Mouse (Mus musculus) embryonic stem cell, embryonic (primary cell): ENCODE results near the gene Gnat2.

Experiments used
- CTCF ChIA-PET, 4 experiments: fragments of 300-600 bp in 2 of 4; fragments of 350-600 bp in 2 of 4; sonication (Branson Sonifier 250); formaldehyde crosslinking; loops; one replicate each; lab custom pipeline; 2022; ENCODE audit warnings: inconsistent platforms in 2 of 4; lab: Charles Lee
- POLR2A ChIA-PET, 4 experiments: fragments of 300-600 bp in 2 of 4; fragments of 350-600 bp in 2 of 4; sonication (Branson Sonifier 250); formaldehyde crosslinking; loops; one replicate each; lab custom pipeline; 2022; ENCODE audit warnings: antibody characterized with exemption in 4 of 4, inconsistent platforms in 1 of 4; lab: Charles Lee

The Gnat2 gene

DNA sequence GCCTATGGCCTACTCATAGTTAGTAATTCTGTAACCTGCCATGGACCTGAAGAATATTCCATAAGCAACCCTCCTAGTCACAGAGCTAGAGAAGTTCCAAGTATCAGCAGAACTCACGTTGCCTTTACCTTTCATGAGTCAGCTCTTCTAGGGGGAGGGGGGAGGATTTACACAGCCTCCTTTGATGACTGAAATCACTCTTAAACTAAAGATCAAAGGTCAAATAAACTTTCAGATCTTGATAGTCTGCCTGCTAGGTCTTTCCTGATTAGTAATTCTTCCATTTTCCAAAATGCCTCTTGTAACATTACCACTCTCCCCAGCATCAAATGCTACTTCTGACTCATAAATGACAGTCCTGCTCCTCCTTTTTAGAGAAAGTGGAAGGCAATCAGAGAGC is 31.5 kb downstream of the Gnat2 start:
- ChIA-PET POLR2A (interaction anchor here in 1 of 4 experiments (1.5 kb wide), 1 partner anchor 21 kb away, joined by 5 read pairs; the partner anchor contains the start of gene Gnai3), CTCF (interaction anchor here in 1 of 4 experiments (0.6 kb wide), 1 partner anchor 158 kb away, joined by 3 read pairs; no protein-coding TSS in a partner anchor)

DNA sequence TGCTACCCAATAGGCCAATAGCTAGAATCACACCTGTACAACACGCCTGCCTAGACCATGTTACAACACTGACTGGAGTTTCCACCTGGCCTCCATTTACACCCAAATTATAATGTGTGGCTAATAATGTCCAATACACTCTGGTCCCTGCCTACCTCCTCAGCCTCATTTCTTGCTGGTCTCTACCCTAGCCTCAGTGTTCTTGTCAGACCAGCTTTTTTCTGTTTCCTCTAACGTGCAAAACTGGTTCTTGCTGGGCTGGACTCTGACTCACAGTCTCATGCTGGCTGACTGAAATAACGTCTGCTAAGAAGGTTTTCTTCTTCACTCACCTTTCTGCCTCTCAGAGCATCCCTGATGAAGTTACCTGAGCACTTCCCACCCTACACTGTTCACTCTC is 33.7 kb downstream of the Gnat2 start:
- CTCF ChIA-PET, result interaction anchor here in 1 of 4 experiments (1.4 kb wide), 1 partner anchor 11 kb away, joined by 3 read pairs; no protein-coding TSS in a partner anchor
- POLR2A ChIA-PET, result interaction anchor here in 1 of 4 experiments (2.3 kb wide), 1 partner anchor 10 kb away, joined by 5 read pairs; no protein-coding TSS in a partner anchor

DNA sequence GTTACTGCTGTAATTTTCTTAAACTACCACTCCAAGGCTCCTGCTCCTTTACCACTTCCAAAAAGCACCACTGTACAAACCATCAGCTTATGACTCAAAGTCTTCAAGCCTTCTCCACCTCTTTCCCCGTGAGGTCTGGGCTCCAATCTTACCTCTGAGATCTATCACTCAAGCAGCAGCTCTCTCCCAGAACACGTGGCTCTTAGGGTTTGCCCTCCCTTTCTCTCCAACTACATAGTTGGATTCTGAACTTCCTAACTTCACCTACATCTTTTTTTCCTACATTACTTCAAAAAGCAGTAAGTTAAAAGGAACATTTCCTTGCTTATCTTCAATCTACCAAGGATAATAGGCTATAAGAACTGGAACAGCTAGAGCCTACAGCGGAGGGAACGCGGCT is 35.9 kb downstream of the Gnat2 start:
- ChIA-PET CTCF (interaction anchor here in 1 of 4 experiments (1.2 kb wide), 1 partner anchor 36 kb away, joined by 4 read pairs; no protein-coding TSS in a partner anchor), POLR2A (interaction anchor here in 1 of 4 experiments (0.8 to 1.0 kb wide), 3 partner anchors 10 to 36 kb away, joined by 3 to 4 read pairs (median 3); no protein-coding TSS in a partner anchor)

DNA sequence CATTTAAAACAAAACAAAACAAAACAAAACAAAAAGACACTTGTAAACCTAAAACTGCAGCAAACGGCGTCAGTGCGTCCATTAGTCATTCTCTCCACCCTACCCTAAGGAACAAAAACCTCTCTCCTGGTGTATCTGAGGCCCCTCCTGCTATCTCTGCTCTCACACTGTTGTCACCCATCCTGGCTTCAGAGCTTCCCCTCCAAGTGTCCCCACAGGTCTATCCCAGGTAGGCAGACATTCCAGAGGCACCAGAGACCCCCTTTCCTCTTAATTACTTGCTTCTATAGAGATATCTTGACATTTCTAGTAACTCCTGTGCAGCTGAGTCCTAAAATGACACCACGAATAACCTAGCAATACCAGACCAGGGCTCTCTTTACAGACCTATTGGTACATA is 36.8 kb downstream of the Gnat2 start:
- ChIA-PET CTCF (no interaction called here), POLR2A (interaction anchor here in 2 of 4 experiments (2.1 to 4.2 kb wide), 3 partner anchors 16 to 60 kb away, joined by 4 to 18 read pairs (median 16); partner anchors contain the start of gene Gnai3 (in 2 of the 2))

DNA sequence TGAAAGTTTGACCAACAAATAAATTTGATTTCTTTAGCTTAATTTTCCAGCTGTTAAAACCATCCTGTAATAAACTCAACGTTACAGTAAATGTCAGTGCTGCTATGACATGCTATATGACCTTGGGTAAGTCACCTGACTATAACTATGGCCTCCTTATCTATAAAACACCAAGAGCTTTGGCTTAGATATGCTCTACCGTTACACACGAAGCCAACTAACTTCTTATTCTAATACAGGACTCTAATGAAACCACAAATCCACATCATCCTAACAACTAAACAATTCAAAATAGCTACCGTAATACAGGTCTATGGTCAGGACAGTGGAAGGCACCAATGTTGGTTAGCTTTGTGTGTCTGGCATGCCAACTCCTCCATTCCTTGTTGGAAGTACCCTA is 37.2 kb downstream of the Gnat2 start:
- POLR2A ChIA-PET, result interaction anchor here in 3 of 4 experiments (0.6 to 4.2 kb wide), 5 partner anchors 16 to 61 kb away, joined by 3 to 18 read pairs (median 4); partner anchors contain the start of gene Gnai3 (in 3 of the 3)
- CTCF ChIA-PET, result no interaction called here

DNA sequence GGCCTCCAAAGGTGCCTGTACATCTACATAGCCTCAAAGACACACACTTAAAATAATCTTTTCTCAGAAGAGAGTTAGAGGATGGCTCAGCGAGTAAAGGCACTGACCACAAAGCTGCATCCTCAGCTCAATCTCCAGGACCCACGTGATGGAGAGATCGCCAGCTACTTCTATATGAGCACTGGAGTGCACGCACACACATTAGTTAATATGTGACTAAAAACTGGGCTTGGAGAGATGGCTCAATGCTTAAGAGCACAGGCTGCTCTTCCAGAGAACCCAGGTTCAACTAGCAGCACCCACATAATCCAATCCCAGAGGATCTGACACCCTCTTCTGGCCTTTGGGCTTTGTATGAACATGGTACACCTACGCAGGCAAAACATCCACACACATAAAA is 38.6 kb downstream of the Gnat2 start:
- ChIA-PET CTCF (interaction anchor here in 2 of 4 experiments (0.5 to 1.4 kb wide), 3 partner anchors 45 to 213 kb away, joined by 3 read pairs; partner anchors contain the start of gene Ampd2 (in 1 of the 2)), POLR2A (interaction anchor here in 3 of 4 experiments (0.5 to 4.2 kb wide), 7 partner anchors 14 to 187 kb away, joined by 3 to 18 read pairs (median 4); partner anchors contain the start of gene Gnai3 (in 2 of the 3))

DNA sequence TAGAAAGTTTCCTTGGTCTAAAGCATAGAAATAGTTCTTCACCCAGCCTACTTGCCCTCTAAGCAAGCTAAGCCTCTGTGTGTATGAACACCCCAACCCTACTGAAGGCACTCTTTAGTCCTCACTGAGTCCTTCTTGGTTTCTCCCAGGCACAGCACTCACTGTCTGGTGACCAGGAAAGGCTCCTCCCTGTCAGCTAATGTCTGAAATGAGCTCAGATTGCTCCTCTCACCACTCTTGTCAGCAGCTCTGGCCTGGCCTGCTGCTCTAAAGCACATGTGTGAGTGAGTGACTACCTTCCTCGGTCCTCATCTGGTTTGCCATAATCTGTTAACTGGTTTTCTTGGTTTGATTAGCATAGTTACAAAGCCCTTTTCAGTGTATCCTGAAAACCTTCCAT is 39.2 kb downstream of the Gnat2 start:
- ChIA-PET POLR2A (interaction anchor here in 3 of 4 experiments (0.6 to 4.2 kb wide), 5 partner anchors 14 to 126 kb away, joined by 3 to 18 read pairs (median 4); partner anchors contain the start of gene Gnai3 (in 2 of the 3)), CTCF (interaction anchor here in 1 of 4 experiments (1.4 kb wide), 1 partner anchor 62 kb away, joined by 3 read pairs; no protein-coding TSS in a partner anchor)

DNA sequence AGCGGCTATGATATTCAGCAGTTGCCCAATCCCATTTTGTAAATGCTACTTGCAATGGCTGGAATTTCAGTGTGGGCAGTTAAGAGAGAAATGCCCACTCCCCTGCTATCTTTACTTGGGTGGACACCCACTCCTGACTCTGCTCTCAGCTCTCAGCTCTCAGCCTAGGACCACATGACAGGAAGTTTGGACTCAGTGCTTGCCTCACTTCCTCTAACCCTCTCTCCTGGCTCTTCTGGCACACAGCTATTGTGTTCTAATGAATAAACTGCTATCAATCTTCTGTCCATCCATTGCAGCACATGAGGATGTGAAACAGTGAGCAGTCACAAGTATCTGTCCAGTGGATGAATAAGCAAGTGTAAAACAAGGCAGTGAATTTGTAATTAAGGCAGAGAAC is 39.9 kb downstream of the Gnat2 start:
- POLR2A ChIA-PET, result interaction anchor here in 2 of 4 experiments (3.5 to 4.2 kb wide), 2 partner anchors 13 kb away, joined by 16 to 18 read pairs; partner anchors contain the start of gene Gnai3 (in 2 of the 2)

DNA sequence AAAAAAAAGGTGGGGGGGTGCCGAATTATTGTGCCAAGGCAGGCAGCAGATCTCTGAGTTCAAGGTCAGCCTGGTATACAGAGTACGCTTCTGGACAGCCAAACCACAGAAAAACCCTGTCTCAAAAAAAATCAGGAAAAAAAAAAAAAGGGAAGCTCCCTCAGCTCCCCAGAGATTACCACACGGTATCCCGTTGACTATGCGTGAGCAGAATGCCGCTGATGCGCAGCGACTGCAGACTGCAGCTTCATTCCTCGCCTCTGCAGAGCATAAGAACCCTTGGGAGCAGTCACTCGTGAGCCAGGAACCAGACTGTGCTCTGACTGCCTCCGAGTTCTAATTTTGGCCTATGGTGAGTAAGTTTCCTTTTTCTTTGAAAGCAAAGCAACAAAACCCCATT is 42.1 kb downstream of the Gnat2 start:
- ChIA-PET CTCF (interaction anchor here in 2 of 4 experiments (0.6 to 1.2 kb wide), 4 partner anchors 11 to 443 kb away, joined by 3 to 5 read pairs (median 4); partner anchors contain the start of gene Gnai3 (in 1 of the 2)), POLR2A (interaction anchor here (0.6 to 1.9 kb wide), 7 partner anchors 11 to 400 kb away, joined by 3 to 15 read pairs (median 5); partner anchors contain the start of gene Gnai3 (in 1 of the 4))

More for the DNA sequence above, 39.9 kb downstream of the Gnat2 start:
- CTCF ChIA-PET, result no interaction called here

DNA sequence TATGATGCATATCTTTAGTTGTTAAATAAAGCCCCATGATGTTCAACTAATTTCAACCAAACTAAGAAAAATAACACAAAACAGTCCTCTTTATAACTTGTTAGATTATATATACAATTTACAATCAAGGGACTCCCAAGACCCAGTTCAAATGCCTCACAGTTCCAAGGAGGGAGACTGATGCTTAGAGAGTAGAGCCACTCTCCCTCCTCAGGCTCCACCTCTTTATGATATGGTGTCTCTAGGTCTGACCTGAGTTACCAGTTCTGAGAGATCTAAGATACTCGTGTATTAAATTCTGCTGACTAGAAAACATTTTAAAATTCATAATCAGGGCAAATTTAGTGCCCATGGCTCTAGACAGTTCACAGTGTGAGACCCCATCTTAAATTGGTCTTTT is 46.5 kb downstream of the Gnat2 start:
- ChIA-PET POLR2A (no interaction called here), CTCF (no interaction called here)

DNA sequence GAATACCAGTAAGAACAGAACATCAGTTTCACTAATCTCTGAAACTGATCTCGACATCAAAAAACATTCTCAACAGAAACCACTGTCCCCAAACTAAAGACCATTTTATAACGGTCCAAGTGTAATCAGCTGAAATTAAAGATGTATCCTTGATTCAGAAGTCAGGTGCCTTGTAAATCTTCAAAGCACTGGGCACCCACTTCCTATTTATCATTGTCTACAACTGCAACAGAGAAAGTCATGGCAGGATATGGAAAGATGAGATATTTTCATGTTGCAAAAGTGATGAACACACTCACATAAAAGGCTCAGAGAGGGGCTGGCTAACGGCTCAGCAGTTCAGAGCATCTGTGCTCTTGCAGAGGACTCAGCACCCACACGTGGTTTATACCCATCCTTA is 48.2 kb downstream of the Gnat2 start:
- POLR2A ChIA-PET, result interaction anchor here in 1 of 4 experiments (0.6 kb wide), 1 partner anchor 247 kb away, joined by 4 read pairs; no protein-coding TSS in a partner anchor
- CTCF ChIA-PET, result no interaction called here

DNA sequence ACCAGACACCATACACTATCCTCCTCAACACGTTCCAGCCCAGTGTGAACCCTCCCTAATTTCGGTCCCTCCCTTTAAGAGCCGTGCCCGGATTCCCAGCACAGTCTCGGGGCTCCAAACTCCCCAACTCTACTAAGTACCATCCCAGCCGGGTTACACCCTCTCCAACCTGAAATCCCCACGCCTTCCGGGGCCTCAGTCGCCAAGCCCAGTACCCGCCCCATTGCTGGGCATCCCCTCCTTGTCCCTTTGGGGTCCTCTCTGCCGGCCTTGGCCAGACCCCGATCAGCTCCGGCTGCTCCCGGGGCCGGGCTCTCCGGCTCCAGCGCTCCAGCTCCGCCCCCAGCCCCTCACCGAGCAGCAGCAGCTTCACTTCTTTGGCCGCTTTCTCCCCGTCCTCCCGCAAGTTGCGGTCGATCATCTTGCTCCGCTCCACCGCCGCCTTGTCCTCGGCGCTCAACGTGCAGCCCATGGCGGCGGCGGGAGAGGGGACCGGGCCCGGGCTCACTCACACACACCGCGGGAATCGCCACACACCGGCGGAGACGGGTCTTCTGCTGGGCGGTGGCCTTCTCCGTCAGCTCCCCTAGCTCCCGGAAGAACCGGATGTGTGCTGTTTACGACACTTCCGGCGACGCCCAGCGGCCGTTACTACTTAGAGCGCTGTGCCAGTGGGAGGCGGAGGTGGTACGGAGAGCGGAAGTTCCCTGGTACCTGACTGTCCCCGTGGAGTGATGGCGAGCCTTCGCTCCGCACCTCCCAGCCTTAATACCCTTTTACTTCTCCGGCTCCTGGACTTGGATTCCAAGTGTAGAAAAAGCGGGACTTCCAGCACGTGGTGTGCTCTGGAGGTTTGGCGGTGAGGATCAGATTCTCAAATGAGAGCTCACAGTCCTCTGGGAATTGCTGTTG is 53.2 kb downstream of the Gnat2 start, which contains the start of gene Gnai3:
Gene Gnai3 (minus strand): TSS at position 613 of the 912 bp plus-strand sequence.
- ChIA-PET POLR2A (interaction anchor here (0.5 to 3.6 kb wide), 104 partner anchors 8 to 812 kb away, joined by 3 to 29 read pairs (median 4); partner anchors contain the start of genes Gpr61 (in 3 of the 4), Gstm7 (in 3 of the 4), Ahcyl1 (in 2 of the 4) and Ampd2 (in 2 of the 4)), CTCF (interaction anchor here in 3 of 4 experiments (0.5 to 3.5 kb wide), 26 partner anchors 9 to 347 kb away, joined by 3 to 52 read pairs (median 3); partner anchors contain the start of genes Gstm6 (in 2 of the 3), Atxn7l2 (in 1 of the 3), Cyb561d1 (in 1 of the 3) and Gstm1 (in 1 of the 3))

DNA sequence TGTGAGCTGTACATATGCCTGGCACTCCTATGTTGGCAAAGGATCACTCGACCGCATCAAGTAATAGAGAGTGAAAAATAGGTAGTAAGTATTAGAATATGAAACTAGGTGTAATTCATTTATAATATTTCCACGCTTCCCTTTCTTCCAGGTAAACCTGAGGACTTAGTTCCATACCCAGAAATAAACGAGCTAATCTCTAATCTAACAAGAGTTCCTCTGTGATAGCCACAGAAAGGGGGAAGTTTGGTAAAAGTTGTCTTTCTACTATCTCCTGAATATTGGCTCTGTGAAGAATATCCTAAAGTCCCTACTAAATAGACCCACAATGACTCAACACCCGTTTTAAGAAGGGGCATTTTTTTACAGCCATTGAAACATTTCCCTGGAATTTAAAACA is 54.1 kb downstream of the Gnat2 start:
- ChIA-PET POLR2A (interaction anchor here in 3 of 4 experiments (0.7 to 3.6 kb wide), 65 partner anchors 9 to 813 kb away, joined by 3 to 29 read pairs (median 5); partner anchors contain the start of genes Ahcyl1 (in 2 of the 3), Ampd2 (in 2 of the 3), Atxn7l2 (in 2 of the 3) and Cyb561d1 (in 2 of the 3)), CTCF (interaction anchor here in 3 of 4 experiments (0.8 to 3.5 kb wide), 14 partner anchors 9 to 297 kb away, joined by 3 to 52 read pairs (median 4); partner anchors contain the start of genes Gstm6 (in 2 of the 3) and Atxn7l2 (in 1 of the 3))

DNA sequence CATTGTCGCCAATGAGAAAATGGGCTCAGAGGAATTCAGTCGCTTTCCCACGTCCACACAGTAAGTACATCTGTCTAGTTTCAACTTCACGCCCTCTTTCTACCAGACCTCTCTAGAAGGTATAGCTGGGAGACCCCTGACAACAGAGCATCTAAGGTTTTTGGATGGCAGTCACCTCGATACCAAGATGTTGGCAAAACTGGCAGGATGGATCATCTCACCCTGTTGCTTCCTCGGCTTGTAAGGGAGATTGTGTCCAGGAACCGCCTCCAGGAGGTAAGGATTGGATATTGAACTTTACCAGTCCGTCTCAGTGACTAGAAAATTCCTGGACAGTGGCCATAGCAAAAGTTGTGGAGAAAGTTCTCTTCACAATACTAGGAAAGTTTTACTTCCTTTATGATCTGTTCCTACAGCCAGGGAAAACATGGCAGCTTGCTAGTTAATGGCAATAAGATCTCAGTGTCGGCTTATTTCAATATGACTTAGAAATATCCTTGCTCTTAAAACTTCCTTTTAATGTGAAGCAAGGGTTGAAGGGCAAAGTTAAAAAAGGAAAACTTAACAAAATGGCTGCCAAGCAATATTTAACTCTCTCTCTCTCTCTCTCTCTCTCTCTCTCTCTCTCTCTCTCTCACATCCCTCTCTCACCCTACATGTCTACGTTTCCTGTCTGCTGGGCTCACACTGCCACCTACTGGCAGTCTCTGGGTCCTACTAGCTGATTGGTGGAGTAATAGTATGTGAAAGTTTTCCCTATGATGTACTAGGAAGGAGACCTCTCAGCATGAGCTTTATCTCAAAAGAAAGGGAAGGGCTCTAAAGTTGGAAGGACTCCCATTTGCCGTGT is 55.0 kb downstream of the Gnat2 start:
- ChIA-PET POLR2A (interaction anchor here (0.6 to 3.6 kb wide), 30 partner anchors 8 to 451 kb away, joined by 3 to 29 read pairs (median 3); partner anchors contain the start of genes Ampd2 (in 2 of the 4), Gstm7 (in 2 of the 4), Ahcyl1 (in 1 of the 4) and Atxn7l2 (in 1 of the 4)), CTCF (interaction anchor here (0.5 to 3.5 kb wide), 65 partner anchors 8 to 1194 kb away, joined by 3 to 52 read pairs (median 4); partner anchors contain the start of genes Gstm7 (in 2 of the 4), Ahcyl1 (in 1 of the 4), Gstm1 (in 1 of the 4) and Gstm6 (in 1 of the 4))
